Mouse (Mus musculus) forelimb bud, embryonic 11.5 days (tissue): ENCODE data around the gene Gstk1.

Experiments
- DNase-seq: peaks from one replicate; pipeline ENCODE4 v3.0.0-alpha.2; 2012; ENCODE audit warnings: low read depth, low spot score

Gene Gstk1

DNA sequence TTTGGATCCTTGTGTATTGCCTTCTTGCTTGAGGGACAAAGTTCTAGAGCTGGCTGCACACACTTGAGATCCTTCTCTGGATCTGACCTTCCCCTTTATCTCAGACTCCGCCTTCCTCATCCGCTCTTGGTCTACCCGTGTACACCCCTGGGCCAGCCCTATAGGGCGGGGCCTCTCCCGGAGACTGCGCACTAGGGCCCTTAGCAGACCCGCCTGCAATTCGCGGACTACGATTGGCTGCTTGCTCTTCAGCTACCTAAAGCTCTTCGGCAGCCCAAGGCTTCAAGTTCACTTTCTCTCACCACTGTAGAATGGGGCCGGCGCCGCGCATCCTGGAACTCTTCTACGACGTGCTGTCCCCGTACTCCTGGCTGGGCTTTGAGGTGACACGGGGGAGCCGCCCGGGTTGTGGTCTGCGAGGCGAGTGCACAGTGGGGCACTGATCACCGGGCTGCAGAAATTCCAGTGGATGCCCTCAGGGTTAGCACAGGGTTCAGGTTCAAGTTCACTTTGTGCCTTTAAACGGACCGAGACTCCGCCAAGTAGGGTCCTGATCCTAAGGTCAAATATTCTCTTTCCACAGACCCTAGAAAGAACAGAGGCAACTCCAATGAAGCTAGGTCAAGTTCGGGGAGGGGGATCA is at the start of gene Gstk1:
Gene Gstk1 (plus strand): TSS at position 225 of the 643 bp plus-strand sequence.
- DNase-seq: peak; percentile 82

DNA sequence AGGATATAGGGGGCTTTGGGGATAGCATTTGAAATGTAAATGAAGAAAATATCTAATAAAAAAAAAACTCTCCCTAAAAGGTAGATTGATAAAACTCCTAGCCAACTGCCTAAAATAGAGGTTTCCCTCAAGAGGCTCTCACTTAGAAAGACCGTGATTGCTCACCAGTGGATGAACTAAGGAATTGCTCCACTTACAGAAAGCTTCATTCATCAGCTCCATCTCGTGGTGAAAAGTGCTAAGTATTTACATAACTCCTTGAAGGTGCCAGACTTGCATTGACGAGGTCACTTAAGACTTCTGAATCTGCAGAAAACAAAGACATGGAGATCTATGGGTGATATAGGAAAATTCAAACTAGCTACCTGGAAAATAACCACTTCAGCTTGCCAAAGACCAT is 48.0 kb upstream of the Gstk1 start:
- peak; percentile 1 for DNase-seq

DNA sequence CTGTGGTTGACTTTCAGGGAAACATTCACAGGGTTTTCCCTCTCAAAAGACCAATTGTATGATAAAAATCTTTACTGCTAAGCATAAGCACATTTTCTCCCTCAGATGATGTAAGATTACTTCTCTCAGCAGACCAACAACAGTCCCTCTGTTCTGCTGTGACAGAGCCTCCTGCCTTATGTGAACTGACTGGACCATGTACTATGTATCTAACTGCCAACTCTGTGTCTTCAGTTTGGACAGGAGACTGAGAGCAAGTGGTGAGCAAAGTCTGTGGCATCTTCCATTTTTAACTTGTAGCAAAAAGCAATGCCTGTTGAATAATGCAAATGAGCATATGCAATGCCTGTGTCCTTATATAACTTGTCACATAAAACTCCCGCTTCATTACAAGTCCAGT is 46.2 kb upstream of the Gstk1 start:
- no peak for DNase-seq

DNA sequence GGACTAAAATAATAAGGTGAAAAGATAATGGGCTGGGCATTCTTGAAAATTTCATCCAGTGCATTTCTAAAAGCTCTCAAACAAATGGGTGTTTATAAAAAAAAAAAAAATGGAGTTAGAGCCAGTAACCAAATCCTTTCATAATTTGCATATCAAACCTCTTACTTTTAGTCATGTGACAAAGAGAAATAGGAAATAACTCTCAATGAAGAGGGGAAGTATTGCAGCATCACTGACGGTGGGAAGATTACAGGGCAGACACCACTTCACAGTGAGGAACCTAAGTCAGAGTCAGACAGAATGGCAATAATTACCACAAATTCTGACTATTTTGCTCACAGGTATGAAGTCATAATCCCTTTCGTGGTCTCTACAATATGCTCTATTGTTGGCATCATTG is 30.7 kb upstream of the Gstk1 start, which contains the start of gene Tas2r144:
Gene Tas2r144 (plus strand): TSS at position 301 of the 400 bp plus-strand sequence.
- DNase-seq: no peak

DNA sequence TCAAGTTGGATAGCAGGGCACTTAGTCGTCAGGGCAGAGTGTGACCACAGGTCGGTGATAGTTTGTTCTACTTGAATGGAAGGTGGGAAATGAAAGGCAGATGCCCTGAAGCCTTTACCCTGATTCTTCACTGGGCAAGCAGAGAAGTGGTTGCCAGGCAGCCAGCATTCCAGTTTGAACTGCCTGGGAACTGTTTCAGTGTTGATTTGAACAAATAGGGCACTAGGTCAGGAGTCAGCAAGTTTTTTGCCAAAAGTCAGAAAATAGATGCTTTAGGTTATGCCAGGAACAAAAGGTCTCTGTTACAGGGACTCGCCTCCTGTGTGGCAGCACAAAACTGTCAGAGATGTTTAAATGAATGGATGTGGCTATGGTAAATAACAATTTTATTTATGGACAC is 23.4 kb upstream of the Gstk1 start:
- no peak for DNase-seq

DNA sequence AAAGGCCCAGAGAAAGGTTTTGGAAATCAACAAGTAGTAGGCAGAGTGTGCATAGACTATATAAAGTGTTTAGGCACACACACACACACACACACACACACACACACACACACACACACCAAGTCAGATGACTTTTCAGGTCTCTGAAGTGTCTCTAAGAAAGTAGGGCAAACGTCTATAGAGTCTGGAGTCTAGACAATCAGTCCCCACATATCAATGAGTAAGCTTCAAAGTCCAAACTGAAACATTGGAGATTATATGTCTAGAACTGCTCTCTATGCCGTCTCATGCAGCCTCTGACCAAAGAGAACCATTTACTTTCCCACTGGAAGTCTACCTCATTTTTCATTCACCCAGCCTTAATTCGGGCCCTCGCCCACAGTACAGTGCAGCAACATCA is 20.7 kb upstream of the Gstk1 start:
- DNase-seq: no peak

DNA sequence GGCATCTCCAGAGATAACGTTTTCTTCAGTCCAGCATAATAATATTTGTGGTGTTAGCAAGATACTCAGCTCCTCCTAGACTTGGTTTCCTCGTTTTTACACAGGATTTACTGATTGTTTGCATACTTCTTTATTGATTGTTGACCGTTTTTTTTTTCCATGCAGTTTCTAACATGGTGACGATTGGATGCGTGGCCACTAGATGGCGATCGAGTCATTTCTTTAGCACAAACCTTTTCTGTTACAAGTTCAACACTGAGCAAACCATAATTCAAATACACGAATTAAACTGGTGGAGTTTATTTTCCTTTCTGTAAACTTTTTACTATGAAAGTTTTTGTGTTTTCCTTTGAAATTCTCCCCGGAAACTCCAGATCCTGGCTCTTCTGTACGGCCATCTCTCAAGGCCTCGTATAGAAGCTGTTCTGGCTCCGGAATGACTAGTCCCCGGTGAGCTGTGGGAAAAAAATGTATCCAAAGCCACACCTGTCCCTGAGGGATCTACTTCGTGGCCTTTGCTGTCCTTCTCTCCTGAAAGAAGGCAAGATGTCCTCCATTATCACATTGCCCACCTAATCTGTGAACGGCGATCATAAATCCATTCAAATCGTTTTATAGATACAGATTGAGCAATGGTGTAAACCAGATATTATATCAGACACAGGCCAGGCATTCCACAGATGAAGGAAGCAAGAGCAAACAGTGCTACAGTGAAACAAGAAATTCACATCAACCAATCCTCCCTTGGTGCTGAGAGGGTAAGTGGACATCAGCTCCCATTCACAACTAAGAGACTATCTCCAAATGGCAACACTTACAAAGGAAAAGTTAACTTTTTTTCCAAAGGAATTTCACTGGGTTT is 18.3 kb upstream of the Gstk1 start:
- peak; percentile 73 for DNase-seq

DNA sequence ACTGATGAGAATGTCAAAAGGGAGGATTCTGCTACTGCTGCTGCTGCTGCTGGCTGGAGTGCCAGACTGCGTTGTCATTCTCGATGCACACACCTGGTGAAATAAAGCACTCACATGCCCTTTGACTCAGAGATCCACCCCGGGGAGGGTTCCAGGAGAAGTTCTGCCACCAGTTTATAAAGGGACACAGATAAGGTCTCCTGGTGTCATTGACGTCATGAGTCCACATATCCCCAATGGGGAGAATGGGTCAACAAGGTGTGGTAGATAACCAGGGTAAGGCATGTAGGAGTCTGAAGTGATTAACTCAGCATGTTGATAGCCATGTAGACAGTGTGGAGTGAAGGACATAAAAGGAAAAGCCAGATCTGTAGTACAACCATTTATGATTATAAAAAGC is 16.1 kb upstream of the Gstk1 start:
- no peak for DNase-seq

DNA sequence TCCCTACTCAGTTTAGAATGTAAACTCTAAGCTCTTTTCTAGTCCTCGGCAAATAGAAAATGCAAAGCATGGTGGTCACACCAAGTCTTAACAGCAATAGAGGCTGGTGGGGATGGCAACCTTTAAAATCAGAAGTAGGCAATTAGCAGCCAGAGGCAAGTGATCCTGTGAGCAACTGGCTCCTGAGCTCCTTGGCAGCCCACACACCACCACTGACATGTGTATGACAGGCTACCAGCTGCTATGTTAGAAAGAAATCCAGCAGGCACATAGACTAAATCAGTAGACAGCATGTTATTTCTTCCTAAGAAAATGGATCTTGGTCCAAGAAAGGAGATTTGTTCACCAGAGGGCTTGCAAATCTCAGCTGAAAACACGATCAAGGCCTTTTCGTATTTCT is 14.5 kb upstream of the Gstk1 start:
- DNase-seq: no peak

DNA sequence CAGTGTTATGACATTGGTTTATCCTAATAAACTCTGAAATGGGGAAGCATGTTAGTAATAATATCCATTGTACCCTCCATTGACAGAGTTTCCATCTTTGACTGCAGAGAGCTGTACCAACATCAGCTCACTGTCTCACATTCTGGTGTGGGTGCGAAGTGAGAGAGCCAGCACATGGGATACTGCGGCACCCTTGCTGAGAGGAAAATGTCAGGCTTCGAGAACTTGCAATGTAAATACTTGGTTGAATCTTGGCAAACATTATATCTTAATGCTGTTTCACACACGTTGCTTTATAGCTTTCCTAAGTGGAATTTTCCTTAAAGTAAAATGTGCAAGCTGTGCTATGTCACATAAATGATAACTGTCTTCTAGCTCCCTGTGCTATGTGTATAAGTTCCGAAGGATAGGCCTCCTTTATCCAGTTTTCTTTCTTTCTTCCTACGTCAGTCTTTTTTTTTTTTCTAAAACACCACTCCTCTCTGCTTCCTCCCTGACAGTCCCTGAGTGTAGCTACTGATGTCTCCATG is 8.4 kb upstream of the Gstk1 start:
- no peak for DNase-seq

DNA sequence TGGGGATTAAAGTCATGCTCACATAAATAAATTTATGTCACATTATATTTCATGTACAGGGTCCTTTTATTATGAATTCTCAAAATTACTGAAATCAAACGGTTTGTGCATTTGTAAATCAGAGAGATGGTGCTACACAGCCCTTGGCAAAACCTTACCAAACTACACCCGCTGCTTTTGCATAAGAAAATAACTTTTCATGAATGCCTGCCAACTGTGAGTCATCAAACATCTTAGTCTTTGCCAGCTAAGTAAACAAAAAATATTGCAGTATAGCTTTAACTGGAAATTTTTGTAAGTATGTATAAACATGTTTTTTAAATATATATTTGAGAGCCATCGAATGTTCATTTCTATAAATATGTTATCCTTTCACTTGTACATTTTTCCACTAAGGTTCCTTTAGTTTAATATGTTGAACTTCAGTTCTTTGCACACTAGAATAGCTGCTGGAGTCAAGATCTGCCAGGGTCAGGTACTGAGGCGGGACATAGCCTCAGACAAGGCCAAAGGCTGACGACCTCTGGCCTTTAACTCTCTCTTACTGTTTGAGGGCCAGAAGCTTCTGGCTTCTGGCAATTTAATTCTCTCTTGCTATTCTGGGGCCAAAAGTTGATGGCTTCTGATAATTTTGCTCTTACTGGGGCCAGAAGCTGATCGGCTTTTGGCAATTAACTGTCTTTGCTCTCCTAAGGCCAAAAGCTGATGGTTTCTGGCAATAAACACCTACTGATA is 4.3 kb upstream of the Gstk1 start:
- DNase-seq: no peak

DNA sequence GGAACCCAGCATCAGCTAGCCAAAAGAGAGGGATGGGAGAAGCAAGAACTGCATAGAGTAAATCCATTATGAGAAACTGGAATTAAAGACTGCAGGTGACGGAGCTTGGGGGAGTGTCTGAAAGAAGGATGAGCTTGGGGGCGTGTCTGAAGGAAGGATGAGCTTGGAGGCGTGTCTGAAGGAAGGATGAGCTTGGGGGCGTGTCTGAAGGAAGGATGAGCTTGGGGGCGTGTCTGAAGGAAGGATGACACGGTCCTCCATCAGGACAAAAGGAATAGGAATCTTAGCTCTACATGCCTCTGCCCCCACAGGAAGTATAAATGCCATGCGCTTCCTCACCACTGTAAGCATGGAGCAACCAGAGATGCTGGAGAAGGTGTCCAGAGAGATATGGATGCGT is 1.4 kb downstream of the Gstk1 start:
- DNase-seq: no peak

DNA sequence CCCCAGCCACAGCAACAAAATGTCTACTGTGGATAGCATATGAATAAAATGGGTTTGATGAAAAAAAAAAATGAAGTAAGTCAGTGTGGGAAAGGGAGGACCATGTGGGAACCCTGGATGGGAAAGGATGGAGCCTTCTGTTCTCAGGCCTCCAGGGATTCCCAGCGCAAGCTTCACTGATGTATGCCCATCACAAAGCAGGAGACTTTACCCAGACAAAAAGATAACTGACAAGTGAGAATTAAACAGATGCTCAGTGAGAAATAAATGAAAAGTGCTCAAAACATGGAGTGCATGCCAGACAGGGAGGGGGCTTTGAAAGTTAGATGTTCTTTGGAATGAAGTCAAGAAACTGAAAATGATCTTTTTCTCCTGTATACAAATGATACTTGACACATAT is 2.2 kb downstream of the Gstk1 start:
- no peak for DNase-seq

DNA sequence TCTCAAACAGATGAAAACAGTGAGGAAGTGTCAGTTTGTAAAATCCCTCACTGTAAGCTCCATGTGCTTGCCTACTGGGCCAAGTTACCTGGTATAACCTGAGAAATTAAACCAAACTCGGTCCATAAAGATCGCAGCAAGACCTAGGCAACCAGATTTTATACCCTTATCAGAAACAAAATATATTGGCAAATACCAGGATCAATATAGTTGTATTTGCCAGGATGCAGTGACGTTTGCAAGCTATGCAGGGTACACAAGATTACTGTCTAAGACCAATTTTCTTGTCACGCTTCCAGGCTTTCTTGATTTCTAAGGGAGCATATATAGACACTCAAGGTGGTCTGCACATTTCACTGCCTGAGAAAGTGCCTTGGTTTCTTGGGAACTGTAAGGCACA is 6.1 kb downstream of the Gstk1 start:
- DNase-seq: no peak

DNA sequence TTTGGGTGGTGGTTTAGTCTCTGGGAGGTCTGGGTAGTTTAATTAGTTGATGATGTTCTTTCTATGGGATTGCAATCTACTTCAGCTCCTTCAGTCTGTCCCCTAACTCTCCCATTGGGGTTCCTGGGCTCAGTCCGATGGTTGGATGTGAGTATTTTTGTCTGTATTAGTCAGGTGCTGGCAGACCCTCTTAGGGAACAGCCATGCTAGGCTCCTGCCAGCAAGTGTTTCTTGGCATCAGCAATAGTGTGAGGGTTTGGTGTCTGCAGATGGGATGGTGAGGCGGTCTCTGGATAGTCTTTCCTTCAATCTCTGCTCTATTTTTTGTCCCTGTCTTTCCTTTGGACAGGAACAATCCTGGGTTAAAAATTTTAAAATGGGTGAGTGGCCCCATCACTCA is 7.4 kb downstream of the Gstk1 start:
- DNase-seq: no peak

DNA sequence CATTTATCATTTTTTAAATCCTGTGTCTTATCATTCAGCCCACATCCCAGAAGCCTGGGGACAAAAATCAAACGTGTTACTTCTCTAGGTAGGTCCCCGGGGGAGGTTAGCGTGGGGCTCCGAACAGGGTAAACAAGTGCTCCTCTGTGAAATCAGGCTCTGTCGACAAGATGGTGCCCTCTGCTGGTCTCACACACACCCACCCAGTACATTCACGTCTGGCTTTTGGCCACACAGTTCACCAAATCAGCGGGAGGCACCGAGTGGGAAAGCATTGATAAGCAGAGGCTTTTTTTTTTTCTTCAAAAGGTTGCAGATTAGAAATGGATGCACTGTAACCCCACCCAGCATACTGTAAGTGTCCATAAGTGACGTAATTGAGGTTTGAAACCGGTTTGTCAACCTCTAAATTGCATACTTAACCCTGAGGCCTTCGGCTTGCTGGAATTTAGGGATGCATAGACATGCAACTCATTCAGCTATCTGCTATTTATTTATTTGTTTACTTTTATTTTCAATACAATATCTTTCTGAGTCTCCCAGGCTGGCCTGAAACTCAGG is 11.6 kb downstream of the Gstk1 start:
- peak; percentile 49 for DNase-seq

DNA sequence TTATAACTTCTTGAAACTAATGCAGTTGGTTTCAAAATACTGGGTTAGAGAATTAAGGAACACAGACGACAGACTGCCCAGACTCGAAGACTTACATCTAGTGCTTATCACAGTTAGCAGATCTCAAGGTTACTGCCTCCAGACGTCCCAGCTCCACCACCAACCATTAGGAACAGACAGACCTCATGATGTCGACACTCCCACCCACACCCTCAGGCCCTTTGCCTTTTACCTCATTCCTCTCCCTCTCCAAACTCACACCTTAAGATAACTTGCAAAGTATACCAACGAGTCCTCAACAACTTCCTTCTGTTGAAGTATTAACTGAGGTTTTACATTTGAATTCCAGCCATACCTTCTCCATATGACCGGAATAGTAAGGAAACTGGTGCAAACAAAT is 14.7 kb downstream of the Gstk1 start:
- no peak for DNase-seq

DNA sequence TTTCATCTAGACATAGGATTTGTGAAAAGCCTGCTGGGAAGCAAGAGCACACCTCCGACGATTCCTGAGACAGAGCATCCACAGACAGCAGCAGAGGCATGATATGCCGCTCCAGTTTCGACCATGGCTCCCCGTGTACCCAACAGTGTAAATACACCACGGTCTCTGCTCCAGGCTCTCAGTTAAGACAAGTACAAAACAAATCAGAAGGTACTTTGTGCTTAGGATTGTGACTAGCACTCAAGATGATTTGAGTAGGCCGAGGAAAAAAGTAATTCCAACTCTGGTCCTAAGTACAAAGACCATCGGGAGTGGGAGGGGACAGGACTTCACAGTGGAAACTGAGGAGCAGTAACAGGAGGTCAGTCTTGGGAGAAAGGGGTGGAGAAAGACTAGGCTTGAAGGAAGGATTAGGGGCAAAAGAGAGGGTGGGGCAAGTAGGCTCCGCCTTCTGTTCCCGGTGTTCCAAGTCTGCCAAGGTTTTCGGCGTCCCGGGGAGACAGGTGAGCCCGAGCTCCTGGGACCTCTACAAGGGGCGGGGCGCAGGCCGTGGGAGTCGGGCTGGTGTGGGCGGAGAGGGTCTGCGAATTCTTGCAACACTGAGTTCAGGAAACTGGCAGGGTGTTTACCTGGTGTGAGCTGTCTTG is 15.9 kb downstream of the Gstk1 start, which contains the start of gene Tmem139:
Gene Tmem139 (plus strand): TSS at position 447 of the 647 bp plus-strand sequence.
- no peak for DNase-seq

DNA sequence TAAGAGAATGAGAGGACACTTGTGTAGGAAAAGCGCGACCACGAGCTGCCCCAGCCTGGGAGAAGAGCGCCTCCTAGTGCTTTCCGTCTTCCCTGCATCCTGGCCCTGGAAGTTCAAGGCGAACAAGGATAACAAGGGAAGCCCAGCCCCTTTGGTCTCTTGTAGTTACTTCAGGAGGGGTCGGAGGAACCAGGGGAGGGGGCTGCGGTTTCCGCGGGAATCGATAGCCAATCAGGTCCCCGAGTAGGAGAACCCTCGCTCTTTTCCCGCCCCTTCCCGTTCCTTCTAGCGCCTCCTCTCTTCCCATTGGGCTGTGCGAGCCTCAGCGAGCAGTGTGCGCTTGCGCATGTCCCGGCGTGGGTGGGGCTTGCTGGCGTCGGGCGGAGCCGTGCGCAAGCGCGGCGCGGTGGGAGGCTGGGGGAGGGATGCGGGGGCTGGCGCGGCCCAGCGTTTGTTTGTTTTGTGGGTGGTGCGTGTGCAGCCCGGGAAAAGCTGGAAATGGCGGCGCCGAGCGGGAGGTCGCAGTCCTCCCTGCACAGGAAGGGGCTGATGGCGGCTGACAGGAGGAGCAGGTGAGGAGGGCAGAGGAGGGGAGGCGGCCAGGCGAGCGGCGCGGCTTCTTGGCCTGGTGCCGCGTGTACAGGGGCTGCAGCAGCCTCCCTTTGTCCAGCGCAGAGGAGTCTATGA is 19.0 kb downstream of the Gstk1 start, which contains the start of gene Casp2:
Gene Casp2 (plus strand): TSS at position 360 of the 687 bp plus-strand sequence.
- DNase-seq: peak; percentile 99
